Mouse (Mus musculus) forebrain, postnatal 0 days (tissue): ENCODE data around the gene Sh3bgrl3. TPM values are rescaled to one million over a fixed set of nuclear protein-coding genes. Genes with fewer than 3 reads are reported as not detected.
"Not testable (repeated sequence)": the region's sequence is repeated elsewhere in the genome, so short reads cannot be mapped to it uniquely, and the experiment has no call there.

Experiments used
- ATAC-seq: fragments of 200-750 bp; cut with Nextera tagmentation; 2 replicates; pipeline ENCODE4 v1.8.0; 2017; ENCODE audit warnings: mild to moderate bottlenecking, moderate library complexity
- DNase-seq: peaks from one replicate; pipeline ENCODE4 v3.0.0-alpha.2; 2015
- H3K27ac ChIP-seq: fragments of 300-500 bp; sonication (generic); 2 replicates; pipeline ENCODE4 v1.5.1; 2014; ENCODE audit warnings: low read depth, mild to moderate bottlenecking, antibody characterized with exemption, low read length, moderate library complexity, mixed read lengths
- H3K27me3 ChIP-seq: fragments of 300-500 bp; sonication (generic); 2 replicates; pipeline ENCODE4 v1.6.1; 2014; ENCODE audit warnings: mild to moderate bottlenecking, low read length, mixed read lengths; ENCODE audit not compliant: insufficient read depth
- H3K36me3 ChIP-seq: fragments of 300-500 bp; sonication (generic); 2 replicates; pipeline ENCODE4 v1.6.1; 2014; ENCODE audit warnings: mild to moderate bottlenecking, moderate library complexity; ENCODE audit not compliant: insufficient read depth
- H3K4me1 ChIP-seq: fragments of 300-500 bp; sonication (generic); 2 replicates; pipeline ENCODE4 v1.6.1; 2014; ENCODE audit warnings: antibody characterized with exemption; ENCODE audit not compliant: insufficient read depth
- H3K4me2 ChIP-seq: fragments of 300-500 bp; sonication (generic); 2 replicates; pipeline ENCODE4 v1.6.1; 2014; ENCODE audit warnings: low read depth, mild to moderate bottlenecking, moderate library complexity
- H3K4me3 ChIP-seq: fragments of 300-500 bp; sonication (generic); 2 replicates; pipeline ENCODE4 v1.5.1; 2014; ENCODE audit warnings: low read depth, low read length, mixed read lengths
- H3K9ac ChIP-seq: fragments of 300-500 bp; sonication (generic); 2 replicates; pipeline ENCODE4 v1.6.1; 2014; ENCODE audit warnings: mild to moderate bottlenecking
- H3K9me3 ChIP-seq: fragments of 300-500 bp; sonication (generic); 2 replicates; pipeline ENCODE4 v1.6.1; 2016; ENCODE audit warnings: low read length
- CTCF ChIP-seq: sonication (generic); IDR thresholded peaks from 2 replicates; pipeline ENCODE4 v1.5.1; 2016; ENCODE audit warnings: antibody characterized with exemption, control low read depth, low read depth
- WGBS: fragments of 180-500 bp; shearing (Covaris S2); extraction: QIAGEN DNeasy Blood & Tissue Kit; methylation state at CpG from one replicate; pipeline ENCODE4 v1.1.7; 2014; 5-methylcytosine and 5-hydroxymethylcytosine counted together
- polyA plus RNA-seq: library from polyadenylated mRNA; unstranded; fragments of >200 nt; fragmentation: Nextera tagmentation; extraction: Ambion mirVana; gene quantifications from 2 replicates; pipeline ENCODE4 v1.2.1, GENCODE M21; 2015
- total RNA-seq: library from RNA; depleted of rRNA; stranded (reverse); fragments of >200 nt; gene quantifications from 2 replicates; pipeline ENCODE4 v1.2.3, GENCODE M21; 2014

The Sh3bgrl3 gene
- total and polyA plus RNA-seq, 2 experiments from 2014 or later: 162 to 579 TPM

DNA sequence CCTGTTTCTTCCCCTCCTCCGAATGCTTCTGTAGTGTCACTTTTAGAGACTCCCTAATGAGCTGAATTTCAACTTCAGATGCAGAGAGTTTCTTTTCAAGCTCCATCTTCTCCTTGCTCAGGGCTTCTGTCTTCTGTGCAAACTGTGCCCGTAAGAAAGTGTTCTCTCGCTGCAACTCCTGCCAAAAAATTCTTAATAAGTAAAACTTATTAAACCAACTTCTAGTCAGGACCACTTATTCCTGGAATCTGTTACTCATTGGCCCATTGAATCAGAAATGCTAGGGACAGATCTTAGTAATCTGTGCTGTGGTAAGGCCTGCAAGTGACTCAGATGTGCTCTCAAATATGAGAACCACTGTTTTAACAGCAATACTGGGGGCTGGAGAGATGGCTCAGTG is 23.5 kb upstream of the Sh3bgrl3 start:
- H3K9ac ChIP-seq: no peak overlapping the region
- no peaks in the 10 kb centered on the region for H3K27me3 ChIP-seq
- H3K4me2 ChIP-seq: no peak overlapping the region
- no peak overlapping the region for H3K27ac ChIP-seq
- DNase-seq (no peak), ATAC-seq (no peak)
- no peaks in the 10 kb centered on the region for H3K9me3 ChIP-seq
- no peaks in the 10 kb centered on the region for H3K4me1 ChIP-seq
- 90% methylated on average over 3 of the region's 3 CpGs for WGBS
- H3K4me3 ChIP-seq: no peak overlapping the region
- TF ChIP-seq CTCF: no peak
- H3K36me3 ChIP-seq: peaks cover 14% of the 10 kb centered on the region

DNA sequence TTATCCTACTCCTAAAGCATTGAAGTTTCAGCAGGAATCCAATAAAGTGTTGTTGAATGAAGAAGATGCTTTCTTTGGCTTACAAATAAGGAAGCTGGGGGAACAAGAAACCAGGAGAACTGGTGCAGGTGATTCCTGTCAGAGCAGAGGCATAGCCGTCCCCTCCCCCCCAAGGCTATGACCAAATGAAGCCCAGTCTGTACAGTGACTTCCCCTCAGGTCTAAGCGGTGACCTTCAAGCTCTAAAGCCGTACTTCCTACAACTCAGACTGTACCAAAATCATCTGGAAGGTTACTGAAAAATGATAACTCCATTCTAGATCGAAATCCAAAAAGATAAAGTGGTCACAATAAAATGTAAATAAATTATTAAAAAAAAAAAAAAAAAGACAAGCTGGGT is 20.8 kb upstream of the Sh3bgrl3 start:
- Histone ChIP-seq H3K4me3 (no peak overlapping the region), H3K4me1 (no peaks in the 10 kb centered on the region), H3K9me3 (no peaks in the 10 kb centered on the region), H3K27ac (no peak overlapping the region), H3K27me3 (no peaks in the 10 kb centered on the region), H3K4me2 (no peak overlapping the region), H3K9ac (no peak overlapping the region), H3K36me3 (peaks cover 14% of the 10 kb centered on the region)
- ATAC-seq (no peak), DNase-seq (no peak)
- WGBS: 96% methylated on average over 4 of the region's 4 CpGs
- no peak for TF ChIP-seq CTCF

DNA sequence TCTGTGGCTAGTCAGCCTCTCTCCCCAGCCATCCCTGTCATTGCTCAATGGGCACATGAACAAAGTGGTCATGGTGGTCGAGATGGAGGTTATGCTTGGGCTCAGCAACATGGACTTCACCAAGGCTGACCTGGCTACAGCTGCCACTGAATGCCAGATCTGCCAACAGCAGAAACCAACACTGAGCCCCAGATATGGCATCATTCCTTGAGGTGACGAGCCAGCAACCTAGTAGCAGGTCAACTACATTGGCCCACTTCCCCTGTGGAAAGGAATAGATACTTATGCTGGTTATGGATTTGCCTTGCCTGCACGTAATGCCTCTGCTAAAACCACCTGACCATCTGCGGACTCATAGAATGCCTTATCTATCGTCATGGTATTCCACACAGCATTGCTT is 15.7 kb upstream of the Sh3bgrl3 start:
- 97% methylated on average over 5 of the region's 5 CpGs for WGBS
- not testable (repeated sequence) for H3K4me3 ChIP-seq, H3K27ac ChIP-seq, H3K4me1 ChIP-seq, H3K27me3 ChIP-seq, H3K4me2 ChIP-seq, H3K9ac ChIP-seq, ATAC-seq, DNase-seq, H3K9me3 ChIP-seq, H3K36me3 ChIP-seq

DNA sequence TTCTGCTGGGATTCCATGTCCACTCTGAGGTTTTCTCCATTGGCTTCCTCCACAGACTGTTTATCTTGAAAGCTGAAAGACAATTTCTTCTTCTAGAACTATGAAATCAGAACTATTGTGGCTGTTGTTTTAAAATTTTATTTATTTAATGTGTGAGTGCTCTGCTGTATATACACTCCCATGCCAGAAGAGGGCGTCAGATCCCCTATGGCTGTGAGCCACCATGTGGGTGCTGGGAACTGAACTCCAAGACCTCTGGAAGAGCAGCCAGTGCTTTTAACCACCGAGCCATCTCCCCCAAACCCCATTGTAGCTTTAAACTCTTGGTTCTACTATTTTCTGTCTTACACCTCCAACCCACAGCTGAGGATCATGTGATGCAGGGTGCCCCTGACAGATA is 10.3 kb upstream of the Sh3bgrl3 start:
- Histone ChIP-seq H3K27me3 (no peaks in the 10 kb centered on the region), H3K4me2 (no peak overlapping the region), H3K9me3 (no peaks in the 10 kb centered on the region), H3K27ac (no peak overlapping the region), H3K9ac (no peak overlapping the region), H3K4me3 (no peak overlapping the region), H3K4me1 (no peaks in the 10 kb centered on the region), H3K36me3 (peaks cover 5% of the 10 kb centered on the region; the same call in 1 of the 2 replicates)
- WGBS: 76% methylated on average over 2 of the region's 2 CpGs
- no peak for ATAC-seq
- TF ChIP-seq CTCF: no peak
- DNase-seq: no peak

DNA sequence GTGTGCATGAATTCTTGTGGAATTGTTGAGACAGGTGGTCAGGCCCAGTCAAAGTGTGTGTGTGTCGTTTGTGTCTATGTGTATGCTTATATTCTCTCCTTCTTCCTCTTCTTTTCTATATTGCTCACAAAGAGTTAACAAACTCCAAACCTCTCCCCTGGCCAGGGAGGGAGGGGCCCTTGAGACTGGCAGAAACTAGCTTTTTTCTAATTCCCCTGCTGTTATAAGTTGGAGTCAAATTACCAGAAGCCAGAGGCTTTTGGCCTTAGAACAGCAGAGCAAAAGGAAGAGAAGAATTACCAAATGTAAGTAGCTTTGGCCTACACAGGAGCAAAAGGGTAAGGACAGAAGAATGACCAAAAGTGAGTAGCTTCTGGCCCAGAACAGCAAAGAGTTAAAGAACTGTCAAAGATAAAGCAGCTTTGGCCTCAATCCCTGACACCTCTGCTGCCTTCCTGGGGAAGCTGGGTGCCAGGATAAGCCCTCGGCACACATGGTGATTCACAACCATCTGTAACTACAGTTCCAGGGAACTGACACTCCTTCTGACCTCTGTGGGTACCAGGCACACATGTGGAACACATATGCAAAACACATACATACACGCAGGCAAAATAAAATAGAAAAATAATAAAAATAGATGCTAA is 7.8 kb upstream of the Sh3bgrl3 start:
- ATAC-seq: no peak
- Histone ChIP-seq H3K27me3 (no peaks in the 10 kb centered on the region), H3K4me2 (no peak overlapping the region), H3K4me1 (no peaks in the 10 kb centered on the region), H3K4me3 (no peak overlapping the region), H3K36me3 (peaks cover 5% of the 10 kb centered on the region; the same call in 1 of the 2 replicates), H3K9ac (no peak overlapping the region), H3K9me3 (no peaks in the 10 kb centered on the region), H3K27ac (no peak overlapping the region)
- no peak for DNase-seq
- WGBS: 76% methylated on average over 3 of the region's 3 CpGs
- TF ChIP-seq CTCF: no peak

DNA sequence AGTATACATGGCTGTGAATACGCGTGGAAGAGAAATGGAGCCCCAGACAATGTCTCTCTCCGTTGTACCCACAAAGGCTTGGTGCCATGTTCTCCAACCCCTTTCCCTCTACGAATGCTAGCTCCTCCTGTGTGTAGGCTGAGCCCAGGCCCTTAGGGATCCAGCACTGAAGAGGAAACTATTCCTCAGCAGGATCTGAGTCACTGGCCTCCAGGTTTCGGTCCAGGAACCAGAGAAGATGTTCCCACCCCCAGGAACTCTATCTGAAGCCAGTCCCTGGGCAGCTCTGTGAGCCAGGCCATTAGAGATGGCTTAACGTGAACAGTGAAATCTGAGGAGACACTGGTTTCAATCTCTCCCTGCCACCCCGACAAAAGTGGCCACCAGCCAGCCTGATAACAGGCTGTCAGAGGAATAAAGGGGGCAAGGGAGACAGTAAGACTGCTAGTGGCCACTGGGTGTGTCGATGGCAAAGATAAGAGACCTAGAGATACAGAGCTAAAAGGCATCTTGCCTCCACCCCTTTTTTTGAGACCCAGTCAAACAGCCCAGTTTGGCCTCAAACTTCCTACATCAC is 4.0 kb upstream of the Sh3bgrl3 start:
- H3K4me1 ChIP-seq: peaks cover 7% of the 10 kb centered on the region
- H3K9ac ChIP-seq: no peak overlapping the region
- no peak overlapping the region for H3K27ac ChIP-seq
- H3K27me3 ChIP-seq: no peaks in the 10 kb centered on the region
- peaks cover 5% of the 10 kb centered on the region; the same call in 1 of the 2 replicates for H3K36me3 ChIP-seq
- H3K9me3 ChIP-seq: no peaks in the 10 kb centered on the region
- H3K4me2 ChIP-seq: no peak overlapping the region
- H3K4me3 ChIP-seq: no peak overlapping the region
- no peak for ATAC-seq
- no peak for TF ChIP-seq CTCF
- no peak for DNase-seq
- 88% methylated on average over 8 of the region's 8 CpGs for WGBS

DNA sequence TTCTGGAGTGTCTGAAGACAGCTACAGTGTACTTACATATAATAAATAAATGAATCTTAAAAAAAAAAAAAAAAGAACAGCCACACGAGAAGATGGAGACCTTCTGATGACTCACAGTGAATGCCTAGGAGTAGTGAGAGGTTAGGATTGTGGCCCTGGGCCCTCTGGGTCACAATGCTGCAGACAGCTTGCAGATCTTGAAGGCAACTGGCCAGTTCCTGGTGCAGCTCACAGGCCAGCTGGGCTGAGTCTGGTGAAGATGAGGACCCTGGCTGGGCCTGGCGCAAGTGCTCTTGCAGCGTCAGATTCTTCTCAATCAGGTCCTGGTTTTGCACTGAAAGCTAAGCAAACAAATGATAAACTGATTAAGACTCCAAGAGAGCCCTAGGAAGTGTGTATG is 3.5 kb upstream of the Sh3bgrl3 start:
- TF ChIP-seq CTCF: no peak
- H3K27me3 ChIP-seq: no peaks in the 10 kb centered on the region

More for the DNA sequence above, 3.5 kb upstream of the Sh3bgrl3 start:
- no peak overlapping the region for H3K4me3 ChIP-seq
- no peak overlapping the region for H3K4me2 ChIP-seq
- 88% methylated on average over 3 of the region's 3 CpGs for WGBS
- H3K36me3 ChIP-seq: peaks cover under 1% of the 10 kb centered on the region; the same call in 1 of the 2 replicates
- DNase-seq (no peak), ATAC-seq (no peak)
- H3K9ac ChIP-seq: no peak overlapping the region
- no peak overlapping the region for H3K27ac ChIP-seq
- no peaks in the 10 kb centered on the region for H3K9me3 ChIP-seq
- peaks cover 12% of the 10 kb centered on the region for H3K4me1 ChIP-seq
